Mouse (Mus musculus) testis, adult 2 months (tissue): Measurements from ENCODE around the gene Fam3c. TPM values are rescaled to one million over a fixed set of nuclear protein-coding genes. Genes with fewer than 3 reads are reported as not detected.

Experiments
- H3K27ac ChIP-seq: fragments of 200-500 bp; 2 replicates; pipeline ENCODE4 v1.5.1; 2012; ENCODE audit warnings: low read depth, low read length; ENCODE audit not compliant: control insufficient read depth, insufficient read depth
- H3K27me3 ChIP-seq: fragments of 200-500 bp; 2 replicates; pipeline ENCODE4 v1.6.1; 2012; ENCODE audit warnings: mild to moderate bottlenecking, low read length, moderate library complexity; ENCODE audit not compliant: control insufficient read depth, insufficient read depth
- H3K36me3 ChIP-seq: fragments of 200-500 bp; 2 replicates; pipeline ENCODE4 v1.6.1; 2012; ENCODE audit warnings: mild to moderate bottlenecking, low read length; ENCODE audit not compliant: control insufficient read depth, insufficient read depth
- H3K4me1 ChIP-seq: fragments of 200-500 bp; 2 replicates; pipeline ENCODE4 v1.6.1; 2012; ENCODE audit warnings: low read length; ENCODE audit not compliant: control insufficient read depth, insufficient read depth
- H3K4me3 ChIP-seq: fragments of 200-500 bp; 2 replicates; pipeline ENCODE4 v1.5.1; 2012; ENCODE audit warnings: low read depth, mild to moderate bottlenecking, low read length, moderate library complexity, mixed read lengths; ENCODE audit not compliant: control insufficient read depth
- CTCF ChIP-seq: fragments of 200-500 bp; IDR thresholded peaks from 2 replicates; pipeline ENCODE4 v1.5.1; 2012; ENCODE audit warnings: low read depth, mild to moderate bottlenecking, inconsistent platforms, low read length, moderate library complexity; ENCODE audit not compliant: control insufficient read depth, insufficient read depth, insufficient replicate concordance
- POLR2A ChIP-seq: fragments of 200-500 bp; IDR thresholded peaks from 2 replicates; pipeline ENCODE4 v1.6.1; 2012; ENCODE audit warnings: low read depth, mild to moderate bottlenecking, inconsistent platforms, low read length, moderate library complexity; ENCODE audit not compliant: control insufficient read depth
- polyA plus RNA-seq: library from polyadenylated mRNA; depleted of rRNA; stranded (reverse); fragments of >200 nt; gene quantifications from 2 replicates; pipeline ENCODE4 v1.2.3, GENCODE M21; 2012

Gene Fam3c
- polyA plus RNA-seq, 1 experiment, result 3.1 TPM

- H3K27me3 ChIP-seq, result no peaks in the 10 kb centered on the region
- H3K4me1 ChIP-seq, result peaks cover 2% of the 10 kb centered on the region; the same call in 1 of the 2 replicates
- no peak overlapping the region for H3K27ac ChIP-seq
- H3K4me3 ChIP-seq, result no peak overlapping the region
- H3K36me3 ChIP-seq, result no peaks in the 10 kb centered on the region
- TF ChIP-seq POLR2A (no peak), CTCF (no peak)
These were observed 2.0 kb downstream of the Fam3c start for GRCm38 (mm10) chr6:22354031-22354430.

GRCm38 (mm10) chr6:22351551-22351950 lies 4.5 kb downstream of the Fam3c start:
- no peaks in the 10 kb centered on the region for H3K27me3 ChIP-seq
- no peak overlapping the region for H3K4me3 ChIP-seq
- no peak overlapping the region for H3K27ac ChIP-seq
- TF ChIP-seq CTCF (no peak), POLR2A (no peak)
- no peaks in the 10 kb centered on the region for H3K36me3 ChIP-seq
- peaks cover 2% of the 10 kb centered on the region; the same call in 1 of the 2 replicates for H3K4me1 ChIP-seq

- no peaks in the 10 kb centered on the region for H3K27me3 ChIP-seq
- H3K27ac ChIP-seq, result no peak overlapping the region
- no peak for TF ChIP-seq POLR2A
- no peak for TF ChIP-seq CTCF
- no peaks in the 10 kb centered on the region for H3K36me3 ChIP-seq
- no peaks in the 10 kb centered on the region for H3K4me1 ChIP-seq
- no peak overlapping the region for H3K4me3 ChIP-seq
These were observed 5.8 kb downstream of the Fam3c start for GRCm38 (mm10) chr6:22350239-22350571.

GRCm38 (mm10) chr6:22349531-22350238 lies 6.4 kb downstream of the Fam3c start:
- no peak overlapping the region for H3K27ac ChIP-seq
- TF ChIP-seq POLR2A (no peak), CTCF (no peak)
- no peak overlapping the region for H3K4me3 ChIP-seq
- H3K36me3 ChIP-seq, result no peaks in the 10 kb centered on the region
- H3K27me3 ChIP-seq, result no peaks in the 10 kb centered on the region
- H3K4me1 ChIP-seq, result no peaks in the 10 kb centered on the region

DNA sequence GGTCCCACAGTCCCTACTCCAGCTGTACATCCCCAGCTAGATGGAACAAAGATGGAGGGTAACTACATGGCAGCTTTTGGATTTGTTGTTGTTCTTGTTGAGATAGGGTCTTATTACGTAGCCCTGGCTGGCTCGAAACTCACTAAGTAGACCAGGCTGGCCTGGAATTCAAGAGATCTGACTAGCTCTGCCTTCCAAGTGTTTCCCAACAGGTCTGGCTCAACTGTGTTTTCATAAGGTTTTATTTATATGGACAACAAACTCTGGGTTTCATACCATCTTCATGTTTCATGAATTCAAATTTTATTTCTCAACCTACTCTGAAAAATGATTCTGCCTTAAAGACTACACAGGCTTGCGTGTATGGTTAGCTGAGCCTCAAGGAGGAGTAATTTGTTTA lies 7.1 kb downstream of the Fam3c start:
- H3K4me3 ChIP-seq, result no peak overlapping the region
- no peaks in the 10 kb centered on the region for H3K27me3 ChIP-seq
- no peak overlapping the region for H3K27ac ChIP-seq
- no peaks in the 10 kb centered on the region for H3K36me3 ChIP-seq
- H3K4me1 ChIP-seq, result no peaks in the 10 kb centered on the region
- TF ChIP-seq CTCF (no peak), POLR2A (no peak)

- TF ChIP-seq CTCF, result no peak
- no peak for TF ChIP-seq POLR2A
- Histone ChIP-seq H3K27ac (no peak overlapping the region), H3K27me3 (no peaks in the 10 kb centered on the region), H3K4me3 (no peak overlapping the region), H3K36me3 (no peaks in the 10 kb centered on the region), H3K4me1 (no peaks in the 10 kb centered on the region)
These were observed 7.9 kb downstream of the Fam3c start for GRCm38 (mm10) chr6:22348130-22348529.

DNA sequence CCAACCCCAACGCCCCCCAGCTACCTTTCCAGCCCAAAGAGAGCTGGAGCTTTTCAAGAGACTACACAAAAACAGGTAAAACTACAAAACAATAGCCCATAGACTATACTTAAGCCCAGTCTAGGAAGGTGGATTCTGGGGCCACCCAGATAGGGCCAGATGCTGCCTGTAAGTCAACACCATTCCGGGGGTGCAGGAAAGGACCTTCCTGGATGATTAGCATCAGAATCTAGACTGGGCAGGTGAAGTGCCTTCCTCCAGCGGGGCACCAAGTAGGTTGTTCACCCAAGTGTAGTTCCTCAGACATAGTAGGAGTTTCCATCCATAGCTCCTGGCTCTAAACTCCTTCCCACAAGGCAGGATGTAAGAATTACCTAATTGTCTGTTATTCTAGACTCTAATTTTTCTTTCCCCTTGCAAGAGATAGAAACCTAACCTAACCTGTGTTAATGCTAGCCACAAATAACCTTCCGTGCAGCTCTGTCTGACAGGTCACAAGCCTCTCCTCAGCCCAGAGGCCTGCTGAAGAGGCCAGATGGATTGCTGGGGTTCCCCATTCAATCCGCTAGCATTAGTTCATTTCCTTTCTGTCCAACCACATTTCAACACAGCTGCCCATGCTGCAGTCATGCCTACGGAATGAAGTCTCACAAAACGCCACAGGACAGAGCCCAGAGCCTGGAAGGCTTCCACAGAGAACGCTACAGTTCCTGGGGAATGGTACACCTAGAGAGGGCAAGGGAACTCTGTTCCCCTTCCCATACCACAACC lies 8.7 kb downstream of the Fam3c start:
- Histone ChIP-seq H3K27ac (no peak overlapping the region), H3K36me3 (no peaks in the 10 kb centered on the region), H3K27me3 (no peaks in the 10 kb centered on the region), H3K4me3 (no peak overlapping the region), H3K4me1 (no peaks in the 10 kb centered on the region)
- TF ChIP-seq POLR2A, result no peak

GRCm38 (mm10) chr6:22344443-22344842 lies 11.6 kb downstream of the Fam3c start:
- no peaks in the 10 kb centered on the region for H3K27me3 ChIP-seq

More at GRCm38 (mm10) chr6:22344443-22344842, 11.6 kb downstream of the Fam3c start:
- TF ChIP-seq POLR2A, result no peak
- TF ChIP-seq CTCF, result no peak
- Histone ChIP-seq H3K36me3 (no peaks in the 10 kb centered on the region), H3K27ac (no peak overlapping the region), H3K4me1 (no peaks in the 10 kb centered on the region), H3K4me3 (no peak overlapping the region)
